Mouse (Mus musculus) cerebellum, postnatal 36 days (tissue): Measurements from ENCODE around the gene Ilf3.

ENCODE experiments used
- DNase-seq, 2 experiments: peaks; one replicate each; pipeline ENCODE4 v3.0.0; 2021 to 2022; ENCODE audit warnings: mixed read lengths in 2 of 2

The Ilf3 gene

DNA sequence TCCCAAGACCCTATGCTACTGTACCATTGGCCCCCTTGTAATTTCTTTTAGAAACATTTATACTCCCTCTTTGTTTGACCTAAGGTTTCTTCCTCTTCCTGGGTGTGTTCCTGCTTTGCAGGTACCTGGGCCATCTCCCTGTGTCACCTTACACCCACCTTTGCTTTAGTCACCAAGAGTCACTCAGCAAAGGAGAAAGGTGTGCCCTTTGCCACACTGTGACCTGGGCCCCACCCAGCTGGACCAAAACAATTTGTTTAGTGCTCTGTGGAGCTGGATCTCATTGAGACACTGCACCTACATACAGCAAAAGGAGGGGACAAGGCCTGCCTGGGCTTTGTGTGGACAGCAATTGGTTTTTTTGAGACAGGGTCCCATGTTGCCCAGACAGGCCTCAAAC, 72.7 kb downstream of the Ilf3 start:
- DNase-seq, result no peak

DNA sequence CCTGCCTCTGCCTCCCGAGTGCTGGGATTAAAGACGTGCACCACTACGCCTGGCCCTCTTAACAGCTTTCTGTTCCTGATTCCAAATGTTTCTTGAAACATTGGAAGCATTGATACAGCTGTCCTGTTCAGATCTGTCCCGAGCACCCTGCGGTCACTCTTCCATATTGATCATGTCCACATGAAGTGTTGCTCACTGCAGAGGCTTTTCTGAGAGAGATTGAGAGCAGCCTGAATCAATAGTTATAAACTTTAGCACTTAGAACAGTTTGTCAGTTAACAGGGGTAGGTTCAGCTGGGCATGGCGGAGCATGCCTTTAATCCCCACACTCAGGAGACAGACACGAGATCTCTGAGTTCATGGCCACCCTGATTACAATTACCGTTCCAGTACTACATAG, 76.2 kb downstream of the Ilf3 start:
- DNase-seq, result no peak

DNA sequence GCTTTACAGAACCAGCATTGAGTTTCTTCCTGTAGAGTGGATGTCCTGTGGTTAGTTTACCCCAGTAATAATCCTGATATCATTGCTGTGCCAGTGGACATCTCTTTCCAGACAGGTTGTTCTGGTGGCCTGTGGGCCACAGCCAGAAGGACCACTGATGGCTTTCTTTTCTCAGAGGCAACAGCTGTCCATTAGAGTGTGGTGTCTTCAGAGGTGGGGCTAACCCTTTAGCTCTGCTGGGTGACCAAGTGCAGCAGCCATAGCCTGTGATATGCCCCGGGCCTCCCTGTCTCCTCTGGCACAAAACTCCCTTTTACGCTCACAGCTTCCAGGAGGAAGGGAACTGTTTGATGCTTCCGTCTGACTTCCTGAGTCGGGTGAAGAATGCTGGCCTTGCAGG, 76.9 kb downstream of the Ilf3 start:
- DNase-seq, result no peak

DNA sequence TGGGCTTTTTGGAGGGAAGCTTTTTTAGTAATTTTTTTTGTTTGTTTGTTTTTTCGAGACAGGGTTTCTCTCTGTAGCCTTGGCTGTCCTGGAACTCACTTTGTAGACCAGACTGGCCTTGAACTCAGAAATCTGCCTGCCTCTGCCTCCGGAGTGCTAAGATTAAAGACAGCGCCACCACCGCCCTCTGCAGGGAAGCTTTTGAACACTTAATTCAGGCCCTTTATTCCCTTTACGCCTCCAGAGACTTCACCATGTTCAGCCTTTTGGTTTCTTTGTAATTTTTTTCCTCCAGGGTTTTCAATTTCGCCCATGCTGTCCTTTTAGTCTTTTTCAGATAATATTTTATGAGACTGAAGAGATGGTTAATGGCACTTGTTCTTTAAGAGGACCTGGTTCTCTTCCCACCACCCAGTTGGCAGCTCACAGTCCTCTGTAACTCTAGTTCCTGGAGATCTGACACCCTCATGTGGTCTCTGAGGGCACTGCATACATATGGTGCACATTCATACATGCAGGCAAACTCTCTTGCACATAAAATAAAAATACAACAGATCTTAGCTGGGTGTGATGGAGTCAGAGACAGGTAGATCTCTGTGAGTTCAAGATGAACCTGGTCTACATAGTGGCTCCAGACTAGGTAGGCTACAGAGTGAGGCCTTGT, 77.5 kb downstream of the Ilf3 start:
- no peak for DNase-seq

DNA sequence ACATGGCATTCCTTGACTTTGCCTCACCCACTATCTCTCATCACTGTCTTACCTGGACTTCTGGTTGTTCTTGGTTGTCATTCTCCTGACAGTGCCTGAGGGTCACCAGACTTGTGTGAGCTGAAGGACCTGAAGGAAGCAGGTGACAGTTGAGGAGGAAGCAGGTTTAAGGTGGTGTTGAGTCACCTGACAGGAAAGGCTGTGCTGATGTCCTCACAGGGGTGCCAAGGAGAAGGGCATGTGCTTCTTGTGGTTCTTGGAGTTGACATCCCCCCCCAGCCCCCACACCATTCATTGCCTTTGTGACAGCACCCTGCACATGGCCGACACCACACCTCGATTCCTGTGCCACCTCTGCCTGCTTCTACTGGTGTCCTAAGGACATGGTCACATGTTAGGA, 80.1 kb downstream of the Ilf3 start:
- DNase-seq, result no peak

DNA sequence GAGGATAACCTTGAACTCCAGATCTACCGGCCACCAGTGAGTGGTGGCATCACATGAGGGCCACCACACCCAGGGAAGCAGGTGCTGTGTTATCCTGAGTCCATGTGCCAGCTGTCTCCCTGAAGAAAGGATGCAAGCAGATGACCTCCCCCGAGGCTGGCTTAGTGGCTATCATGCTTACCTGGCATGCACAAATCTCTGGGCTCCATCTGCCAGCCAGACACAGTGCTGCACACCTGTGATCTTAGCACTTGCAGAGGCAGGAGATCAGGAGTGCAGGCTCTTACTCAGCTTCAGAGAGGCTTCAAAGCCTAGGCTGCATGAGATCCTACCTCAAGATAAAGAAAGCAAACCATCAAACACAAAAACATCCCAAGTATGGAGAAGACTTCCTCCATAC, 82.0 kb downstream of the Ilf3 start:
- no peak for DNase-seq

DNA sequence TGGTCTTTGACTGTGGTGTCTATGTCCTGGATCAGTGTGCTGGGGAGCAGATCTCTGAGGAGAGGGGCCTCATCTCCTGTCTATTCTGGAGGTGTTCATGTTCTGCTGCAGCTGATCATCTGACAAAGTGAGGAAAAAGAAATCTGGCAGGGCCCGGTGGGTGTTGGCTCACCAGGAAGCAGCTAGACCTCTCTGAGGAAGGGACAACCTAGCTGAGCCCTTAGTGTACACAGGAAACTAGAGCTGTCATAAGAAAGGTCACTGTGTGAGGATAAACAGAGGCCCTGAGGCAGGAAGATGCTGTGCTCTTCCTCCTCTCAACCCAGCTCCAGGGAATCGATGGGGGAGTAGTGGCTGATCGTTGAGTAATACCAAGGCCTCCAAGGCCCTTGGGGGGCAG, 82.6 kb downstream of the Ilf3 start:
- no peak for DNase-seq

DNA sequence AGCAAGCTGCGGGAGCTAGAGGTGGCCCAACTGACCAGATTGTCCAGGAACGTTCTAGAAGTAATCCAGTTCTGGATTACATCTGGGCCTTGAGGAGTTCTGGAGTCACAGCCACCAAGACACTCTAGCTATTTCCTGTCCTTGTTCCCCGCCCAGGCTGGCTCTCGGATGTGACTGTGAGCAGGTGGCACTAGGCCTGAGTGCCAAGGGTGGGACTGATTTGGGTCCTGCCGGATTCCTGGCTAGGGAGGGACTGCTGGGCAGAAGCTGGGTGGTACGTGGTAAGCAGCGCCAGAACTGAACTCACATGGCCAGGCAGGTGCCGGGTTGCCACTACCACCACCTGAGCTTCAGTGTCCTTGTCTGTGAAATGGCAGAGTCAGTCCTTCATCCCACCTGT, 83.7 kb downstream of the Ilf3 start:
- no peak for DNase-seq

DNA sequence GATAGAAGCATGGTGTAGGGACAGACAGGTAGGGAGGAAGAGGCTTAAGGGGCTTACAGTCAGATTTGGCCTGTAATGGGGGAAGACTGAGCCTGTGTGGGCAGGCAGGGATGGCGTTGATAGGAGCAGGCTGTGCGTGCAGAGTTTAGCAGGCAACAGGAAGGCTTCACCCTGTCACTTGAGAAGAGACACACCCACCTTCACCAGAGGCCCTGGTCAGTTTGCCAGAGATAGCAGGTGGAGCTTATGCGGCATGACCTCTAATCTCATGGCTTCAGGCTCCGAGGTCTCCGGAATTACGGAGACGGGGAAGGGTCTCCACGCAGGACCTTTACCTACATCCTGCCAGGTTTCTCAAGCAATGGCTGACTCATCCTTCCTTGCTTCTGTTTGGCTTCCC, 84.2 kb downstream of the Ilf3 start:
- DNase-seq, result no peak

DNA sequence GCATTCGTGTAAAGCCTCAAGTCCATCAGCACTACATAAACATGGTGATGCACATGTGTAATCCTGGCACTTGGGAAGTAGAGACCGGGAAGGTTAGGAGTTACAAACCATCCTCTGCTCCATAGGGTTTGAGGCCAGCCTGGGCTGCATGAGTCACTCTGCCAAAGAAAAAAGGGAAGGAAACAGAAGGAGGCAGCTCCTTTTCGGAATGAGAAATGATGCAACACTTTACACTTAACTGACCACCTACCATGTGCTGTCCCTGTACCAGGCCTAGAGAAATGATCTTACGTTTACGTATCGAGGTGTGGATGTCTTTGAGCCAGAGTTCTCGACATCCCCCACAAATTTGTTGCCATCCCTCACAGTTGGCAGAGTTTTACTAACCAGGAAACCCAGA, 85.3 kb downstream of the Ilf3 start:
- DNase-seq, result no peak

DNA sequence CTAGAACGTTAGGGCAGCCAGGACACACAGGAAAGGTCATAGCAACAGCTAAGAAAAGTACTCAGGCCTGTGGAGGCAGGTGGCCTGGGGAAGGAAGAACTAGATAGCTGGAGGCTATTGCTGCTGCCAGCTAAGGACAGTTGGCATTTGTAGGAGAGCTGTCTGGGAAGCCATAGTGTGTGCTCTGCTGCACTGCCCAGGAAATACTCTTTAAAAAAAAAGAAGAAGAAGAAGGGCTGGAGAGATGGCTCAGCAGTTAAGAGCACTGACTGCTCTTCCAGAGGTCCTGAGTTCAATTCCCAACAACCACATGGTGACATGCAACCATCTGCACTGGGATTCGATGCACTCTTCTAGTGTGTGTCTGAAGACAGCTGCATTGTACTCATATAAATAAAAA, 85.8 kb downstream of the Ilf3 start:
- no peak for DNase-seq

DNA sequence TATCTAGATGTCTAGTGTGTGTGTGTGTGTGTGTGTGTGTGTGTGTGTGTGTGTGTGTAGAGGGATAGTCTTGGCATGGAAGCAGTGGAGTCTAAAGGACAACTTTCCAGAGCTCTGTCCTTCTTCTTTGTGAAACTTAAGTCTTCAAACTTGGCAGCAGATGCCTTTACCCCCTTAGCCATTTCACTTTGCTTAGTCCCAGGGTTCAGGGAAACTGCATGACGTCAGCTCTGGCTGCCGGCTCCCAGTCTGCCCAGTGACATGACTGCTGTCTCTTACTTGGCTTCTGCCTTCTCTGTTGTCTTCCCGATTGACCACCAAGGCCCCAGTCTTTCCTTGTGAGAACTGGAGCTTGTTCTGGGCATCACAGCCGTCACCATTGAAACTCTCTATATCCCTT, 86.9 kb downstream of the Ilf3 start:
- no peak for DNase-seq
